Mouse (Mus musculus) heart, adult 2 months (tissue): ENCODE measurements around the gene Iba57. TPM values are rescaled to one million over a fixed set of nuclear protein-coding genes. Genes with fewer than 3 reads are reported as not detected.

Experiments
- DNase-seq, 2 experiments: peaks; one replicate each; pipeline ENCODE4 v3.0.0; 2021
- H3K27ac ChIP-seq: fragments of 200-600 bp; 2 replicates; pipeline ENCODE4 v1.8.1; 2022
- H3K27me3 ChIP-seq: fragments of 200-500 bp; 2 replicates; pipeline ENCODE4 v1.6.1; 2012; ENCODE audit warnings: mild to moderate bottlenecking, low read length, inconsistent platforms, mixed read lengths; ENCODE audit not compliant: control insufficient read depth, insufficient read depth
- H3K36me3 ChIP-seq: fragments of 200-500 bp; 2 replicates; pipeline ENCODE4 v1.6.1; 2012; ENCODE audit warnings: low read length, inconsistent platforms; ENCODE audit not compliant: control insufficient read depth, insufficient read depth
- H3K4me1 ChIP-seq: fragments of 200-500 bp; 2 replicates; pipeline ENCODE4 v1.6.1; 2011; ENCODE audit warnings: low read length; ENCODE audit not compliant: control insufficient read depth, insufficient read depth
- H3K4me3 ChIP-seq: fragments of 200-600 bp; 2 replicates; pipeline ENCODE4 v1.8.1; 2022
- H3K79me2 ChIP-seq: fragments of 200-500 bp; replicated peaks from 2 replicates; pipeline ENCODE4 v1.6.1; 2012; ENCODE audit warnings: mild to moderate bottlenecking, inconsistent platforms, low read length, moderate library complexity, mixed read lengths; ENCODE audit not compliant: control insufficient read depth, insufficient read depth
- H3K9ac ChIP-seq: fragments of 200-500 bp; 2 replicates; pipeline ENCODE4 v1.6.1; 2012; ENCODE audit warnings: low read depth, mild to moderate bottlenecking, control low read depth, inconsistent platforms, low read length, mixed read lengths
- CTCF ChIP-seq: fragments of 200-600 bp; IDR thresholded peaks from 2 replicates; pipeline ENCODE4 v1.8.1; 2022; ENCODE audit warnings: antibody characterized with exemption, mild to moderate bottlenecking, moderate library complexity
- EP300 ChIP-seq: fragments of 200-500 bp; IDR thresholded peaks from 2 replicates; pipeline ENCODE4 v1.6.1; 2011; ENCODE audit warnings: low read depth, low read length, control low read depth; ENCODE audit not compliant: insufficient read depth
- POLR2A ChIP-seq: fragments of 200-500 bp; IDR thresholded peaks from 2 replicates; pipeline ENCODE4 v1.6.1; 2011; ENCODE audit warnings: mild to moderate bottlenecking, low read depth, low read length, control low read depth; ENCODE audit not compliant: insufficient read depth
- WGBS: fragments of 180-500 bp; shearing (Covaris S2); methylation state at CpG from one replicate; pipeline ENCODE4 v1.1.7; 2018; 5-methylcytosine and 5-hydroxymethylcytosine counted together
- intact Hi-C: fragments of 180-260 bp; cut with DNase I; formaldehyde crosslinking; loops from one replicate; pipeline ENCODE4 v1.15.1; 2025
- polyA plus RNA-seq: library from polyadenylated mRNA; depleted of rRNA; stranded (reverse); fragments of >200 nt; gene quantifications from 2 replicates; pipeline ENCODE4 v1.2.3, GENCODE M21; 2012; rRNA removed
- total RNA-seq, 2 experiments: library from RNA; stranded (reverse); gene quantifications; 2 replicates each; pipeline ENCODE4 v1.2.3; 2021

The Iba57 gene
- total and polyA plus RNA-seq, 3 experiments = 10.6 to 17.9 (median 14.8) TPM

- Histone ChIP-seq H3K9ac (no peak overlapping the region), H3K36me3 (0 out of 2 replicates have a peak, but pooled peaks cover 3% of the 10 kb centered on the region), H3K4me3 (no peak overlapping the region), H3K27ac (no peak overlapping the region), H3K79me2 (no peaks in the 10 kb centered on the region; the same call in 1 of the 2 replicates), H3K27me3 (peaks cover 9% of the 10 kb centered on the region; the same call in 1 of the 2 replicates), H3K4me1 (peaks cover 1% of the 10 kb centered on the region; the same call in 1 of the 2 replicates)
- no peak for DNase-seq
- TF ChIP-seq POLR2A (no peak), EP300 (no peak), CTCF (no peak)
- 59% methylated on average over 18 of the region's 18 CpGs for WGBS
- intact Hi-C loops = no loop called here
Measured at GRCm38 (mm10) chr11:59131348-59131919, 32.1 kb downstream of the Iba57 start.

- Histone ChIP-seq H3K27ac (no peak overlapping the region), H3K4me3 (no peak overlapping the region), H3K79me2 (no peaks in the 10 kb centered on the region; the same call in 1 of the 2 replicates), H3K27me3 (peaks cover 6% of the 10 kb centered on the region; the same call in 1 of the 2 replicates), H3K36me3 (0 out of 2 replicates have a peak, but pooled peaks cover 3% of the 10 kb centered on the region), H3K9ac (no peak overlapping the region), H3K4me1 (peaks cover 1% of the 10 kb centered on the region; the same call in 1 of the 2 replicates)
- TF ChIP-seq POLR2A (0 out of 2 replicates have a peak, but pooled peaks have one; percentile 16), CTCF (no peak), EP300 (no peak)
- 59% methylated on average over 9 of the region's 9 CpGs for WGBS
- peak in 1 of 2 experiments; percentile 61 for DNase-seq
- intact Hi-C loops = no loop called here
Measured at GRCm38 (mm10) chr11:59130782-59131181, 32.8 kb downstream of the Iba57 start.

- Histone ChIP-seq H3K9ac (no peak overlapping the region), H3K36me3 (no peaks in the 10 kb centered on the region), H3K79me2 (no peaks in the 10 kb centered on the region), H3K4me1 (no peaks in the 10 kb centered on the region), H3K27me3 (no peaks in the 10 kb centered on the region), H3K27ac (no peak overlapping the region), H3K4me3 (no peak overlapping the region)
- 89% methylated on average over 5 of the region's 5 CpGs for WGBS
- intact Hi-C loops = no loop called here
- DNase-seq = no peak
- TF ChIP-seq EP300 (no peak), POLR2A (no peak), CTCF (peak; percentile 21; the same call in 1 of the 2 replicates)
Measured at GRCm38 (mm10) chr11:59105945-59106344, 57.6 kb downstream of the Iba57 start.

Other genes starting within 250 kb of the Iba57 start
- not detected for gene Btnl10, start 245.8 kb downstream of the Iba57 start, total RNA-seq
- gene Btnl10, start 245.8 kb downstream of the Iba57 start, polyA plus RNA-seq = 0.04 and 0.09 TPM in 2 replicates
- gene Rnf187, start 224.8 kb downstream of the Iba57 start, total RNA-seq = 100 to 1,000 TPM; 164 to 177 TPM
- gene Rnf187, start 224.8 kb downstream of the Iba57 start, polyA plus RNA-seq = 182 and 190 TPM in 2 replicates
- 1 to 10 TPM in 1 of 2 experiments, under 1 TPM in 1; 0.81 to 1.1 TPM for gene Hist3h2ba, start 214.8 kb downstream of the Iba57 start, total RNA-seq
- gene Hist3h2ba, start 214.8 kb downstream of the Iba57 start, polyA plus RNA-seq = 0.67 and 1.5 TPM in 2 replicates
- 10 to 100 TPM; 13.6 to 14.0 TPM for gene Hist3h2a, start 209.1 kb downstream of the Iba57 start, total RNA-seq
- gene Hist3h2a, start 209.1 kb downstream of the Iba57 start, polyA plus RNA-seq = 12.6 and 15.4 TPM in 2 replicates
- gene Trim17, start 209.1 kb downstream of the Iba57 start, total RNA-seq = under 1 TPM in 1 of 2 experiments, not detected in 1; 0.07 TPM
- 0.20 and 0.37 TPM in 2 replicates for gene Trim17, start 209.1 kb downstream of the Iba57 start, polyA plus RNA-seq
- gene Trim11, start 185.6 kb downstream of the Iba57 start, total RNA-seq = 10 to 100 TPM; 11.9 to 14.0 TPM
- 14.3 and 19.4 TPM in 2 replicates for gene Trim11, start 185.6 kb downstream of the Iba57 start, polyA plus RNA-seq
- gene Obscn, start 27.3 kb downstream of the Iba57 start, total RNA-seq = 100 to 1,000 TPM; 667 to 894 TPM
- 315 and 368 TPM in 2 replicates for gene Obscn, start 27.3 kb downstream of the Iba57 start, polyA plus RNA-seq
- under 1 TPM; 0.45 to 0.57 TPM for gene Gjc2, start 19.5 kb upstream of the Iba57 start, total RNA-seq
- 0.72 and 0.73 TPM in 2 replicates for gene Gjc2, start 19.5 kb upstream of the Iba57 start, polyA plus RNA-seq
- 100 to 1,000 TPM in 1 of 2 experiments, 10 to 100 TPM in 1; 97.5 to 113 TPM for gene Guk1, start 28.5 kb upstream of the Iba57 start, total RNA-seq
- gene Guk1, start 28.5 kb upstream of the Iba57 start, polyA plus RNA-seq = 120 and 127 TPM in 2 replicates
- gene Mrpl55, start 38.7 kb upstream of the Iba57 start, total RNA-seq = 100 to 1,000 TPM; 113 to 117 TPM
- gene Mrpl55, start 38.7 kb upstream of the Iba57 start, polyA plus RNA-seq = 78.1 and 110 TPM in 2 replicates
- gene 2310033P09Rik, start 44.6 kb upstream of the Iba57 start, total RNA-seq = 1 to 10 TPM; 8.4 to 9.4 TPM
- 10.7 and 12.1 TPM in 2 replicates for gene 2310033P09Rik, start 44.6 kb upstream of the Iba57 start, polyA plus RNA-seq
- 100 to 1,000 TPM; 245 to 274 TPM for gene Arf1, start 64.5 kb upstream of the Iba57 start, total RNA-seq
- 345 and 383 TPM in 2 replicates for gene Arf1, start 64.5 kb upstream of the Iba57 start, polyA plus RNA-seq
- not detected for gene Wnt3a, start 127.0 kb upstream of the Iba57 start, total RNA-seq
- not detected in 2 replicates for gene Wnt3a, start 127.0 kb upstream of the Iba57 start, polyA plus RNA-seq
- gene Wnt9a, start 143.2 kb upstream of the Iba57 start, total RNA-seq = 1 to 10 TPM; 4.3 to 4.6 TPM
- gene Wnt9a, start 143.2 kb upstream of the Iba57 start, polyA plus RNA-seq = 4.6 and 7.2 TPM in 2 replicates
- gene Prss38, start 211.9 kb upstream of the Iba57 start, total RNA-seq = not detected
- not detected in 2 replicates for gene Prss38, start 211.9 kb upstream of the Iba57 start, polyA plus RNA-seq